Mouse (Mus musculus) hindbrain, embryonic 14.5 days (tissue): Measurements from ENCODE around the gene Ech1. TPM values are rescaled to one million over a fixed set of nuclear protein-coding genes. Genes with fewer than 3 reads are reported as not detected.

Source experiments
- ATAC-seq: fragments of 200-750 bp; cut with Nextera tagmentation; 2 replicates; pipeline ENCODE4 v1.8.0; 2017; ENCODE audit warnings: moderate number of reproducible peaks, mild to moderate bottlenecking, moderate TSS enrichment, moderate library complexity; ENCODE audit not compliant: low FRiP score
- DNase-seq: peaks from one replicate; pipeline ENCODE4 v3.0.0-alpha.2; 2015; ENCODE audit warnings: low spot score
- H3K27ac ChIP-seq: fragments of 300-500 bp; sonication (generic); 2 replicates; pipeline ENCODE4 v1.5.1; 2014; ENCODE audit warnings: mild to moderate bottlenecking, moderate library complexity
- H3K27me3 ChIP-seq: fragments of 300-500 bp; sonication (generic); 2 replicates; pipeline ENCODE4 v1.6.1; 2014; ENCODE audit warnings: mild to moderate bottlenecking, low read length, mixed read lengths; ENCODE audit not compliant: control insufficient read depth, insufficient read depth
- H3K36me3 ChIP-seq: fragments of 300-500 bp; sonication (generic); replicated peaks from 2 replicates; pipeline ENCODE4 v1.6.1; 2014; ENCODE audit not compliant: control insufficient read depth, insufficient read depth
- H3K4me1 ChIP-seq: fragments of 300-500 bp; sonication (generic); replicated peaks from 2 replicates; pipeline ENCODE4 v1.6.1; 2014; ENCODE audit warnings: antibody characterized with exemption, low read length, mixed read lengths; ENCODE audit not compliant: control insufficient read depth, insufficient read depth
- H3K4me2 ChIP-seq: fragments of 300-500 bp; sonication (generic); replicated peaks from 2 replicates; pipeline ENCODE4 v1.6.1; 2014; ENCODE audit warnings: mild to moderate bottlenecking, moderate library complexity
- H3K4me3 ChIP-seq: fragments of 300-500 bp; sonication (generic); replicated peaks from 2 replicates; pipeline ENCODE4 v1.5.1; 2014; ENCODE audit warnings: mild to moderate bottlenecking, low read length
- H3K9ac ChIP-seq: fragments of 300-500 bp; sonication (generic); 2 replicates; pipeline ENCODE4 v1.6.1; 2014
- H3K9me3 ChIP-seq: fragments of 300-500 bp; sonication (generic); 2 replicates; pipeline ENCODE4 v1.6.1; 2016; ENCODE audit warnings: low read length; ENCODE audit not compliant: control insufficient read depth
- WGBS: fragments of 180-500 bp; shearing (Covaris S2); extraction: QIAGEN DNeasy Blood & Tissue Kit; methylation state at CpG from one replicate; pipeline ENCODE4 v1.1.7; 2014; 5-methylcytosine and 5-hydroxymethylcytosine counted together
- polyA plus RNA-seq: library from polyadenylated mRNA; unstranded; fragments of >200 nt; fragmentation: Nextera tagmentation; extraction: Ambion mirVana; gene quantifications from 2 replicates; pipeline ENCODE4 v1.2.1, GENCODE M21; 2014

The Ech1 gene
- polyA plus RNA-seq, 1 experiment from 2014 or later = 99.0 TPM

DNA sequence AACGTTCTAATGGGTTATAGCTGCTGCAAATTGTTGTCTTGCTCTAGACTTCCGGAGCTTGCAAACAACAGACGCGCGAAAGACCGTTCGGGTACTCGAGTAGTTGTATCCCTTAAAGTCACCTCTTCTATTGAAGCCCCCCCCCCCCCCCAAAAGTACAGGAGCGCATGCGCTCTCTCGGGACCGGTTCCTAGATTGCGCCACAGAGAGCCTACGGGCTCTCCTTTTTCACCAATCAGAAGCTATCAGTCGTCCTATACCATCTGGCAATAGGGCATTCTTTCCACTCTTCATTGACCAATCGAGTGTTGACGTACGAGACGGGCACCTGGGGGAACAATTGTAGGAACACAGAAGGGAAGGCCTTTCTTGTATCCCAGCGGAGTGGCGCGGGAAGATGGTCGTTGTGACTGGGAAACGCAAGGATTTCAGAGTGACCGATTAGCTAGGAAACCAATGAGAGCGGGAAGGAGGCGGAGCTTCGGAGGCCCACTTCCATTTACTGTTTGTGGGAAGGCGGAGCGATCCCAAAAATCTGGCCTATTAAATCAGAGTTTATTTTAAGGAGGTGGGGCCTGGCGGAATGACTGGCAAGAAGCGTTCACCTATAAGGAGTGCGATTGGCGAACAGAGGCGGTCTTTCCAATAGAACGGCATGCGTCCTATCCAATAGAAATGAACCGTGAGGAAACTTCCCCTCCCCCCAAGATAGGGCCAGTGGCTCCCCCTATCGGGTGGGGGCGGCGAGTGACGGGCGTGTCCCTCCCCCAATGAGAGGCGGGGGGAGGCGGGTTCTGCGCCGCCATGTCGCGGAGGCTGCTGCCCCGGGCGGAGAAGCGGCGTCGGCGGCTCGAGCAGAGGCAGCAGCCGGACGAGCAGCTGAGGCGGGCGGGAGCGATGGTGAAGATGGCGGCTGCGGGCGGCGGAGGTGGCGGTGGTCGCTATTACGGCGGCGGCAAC lies 14.6 kb upstream of the Ech1 start:
- Histone ChIP-seq H3K27ac (peak overlapping the region; percentile 97), H3K9me3 (no peaks in the 10 kb centered on the region), H3K36me3 (peaks cover 35% of the 10 kb centered on the region), H3K4me1 (peaks cover 21% of the 10 kb centered on the region), H3K27me3 (no peaks in the 10 kb centered on the region), H3K4me3 (peak overlapping the region; percentile 80), H3K4me2 (peak overlapping the region; percentile 93), H3K9ac (peak overlapping the region; percentile 87)
- under 1% methylated on average over 70 of the region's 70 CpGs for WGBS
- peak; percentile 94 for ATAC-seq
- peak; percentile 99 for DNase-seq

GRCm38 (mm10) chr7:28811228-28811627 lies 13.8 kb upstream of the Ech1 start:
- ATAC-seq = 0 out of 2 replicates have a peak, but pooled peaks have one; percentile 3
- Histone ChIP-seq H3K4me2 (peak overlapping the region; percentile 80), H3K36me3 (peaks cover 43% of the 10 kb centered on the region), H3K9ac (peak overlapping the region; percentile 87), H3K4me3 (peak overlapping the region; percentile 80), H3K9me3 (no peaks in the 10 kb centered on the region), H3K27ac (peak overlapping the region; percentile 97), H3K4me1 (peaks cover 21% of the 10 kb centered on the region), H3K27me3 (no peaks in the 10 kb centered on the region)
- WGBS = under 1% methylated on average over 39 of the region's 40 CpGs
- peak; percentile 96 for DNase-seq

GRCm38 (mm10) chr7:28811640-28812275 lies 13.3 kb upstream of the Ech1 start:
- Histone ChIP-seq H3K27ac (no peak overlapping the region), H3K4me1 (peaks cover 21% of the 10 kb centered on the region), H3K4me3 (peak overlapping the region; percentile 80), H3K36me3 (peaks cover 48% of the 10 kb centered on the region), H3K9me3 (no peaks in the 10 kb centered on the region), H3K4me2 (peak overlapping the region; percentile 80), H3K9ac (peak overlapping the region; percentile 52), H3K27me3 (no peaks in the 10 kb centered on the region)
- DNase-seq = no peak
- ATAC-seq = no peak
- 16% methylated on average over 7 of the region's 7 CpGs for WGBS

DNA sequence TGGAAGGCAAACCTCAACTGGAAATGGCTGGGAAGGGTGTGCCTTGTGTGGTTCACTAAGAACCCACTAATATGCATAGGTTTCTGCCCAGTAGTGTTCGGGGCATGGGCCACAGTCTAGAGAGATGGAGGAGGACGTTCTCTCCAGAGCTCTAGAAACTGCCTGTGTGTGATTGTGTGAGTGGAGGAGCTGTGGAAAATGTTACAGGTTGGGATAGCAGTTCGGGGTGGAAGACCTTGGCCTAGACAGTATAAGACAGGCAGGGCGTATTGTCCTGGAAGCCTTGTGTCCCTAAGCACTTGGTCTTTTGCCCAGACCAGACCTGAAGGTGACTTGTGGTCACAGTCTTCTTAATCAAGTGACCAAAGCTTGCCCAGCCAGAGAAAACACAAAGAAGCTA lies 12.6 kb upstream of the Ech1 start:
- H3K27ac ChIP-seq = no peak overlapping the region
- ATAC-seq (no peak), DNase-seq (no peak)
- no peaks in the 10 kb centered on the region for H3K9me3 ChIP-seq
- H3K36me3 ChIP-seq = peaks cover 55% of the 10 kb centered on the region
- peak overlapping the region; percentile 52 for H3K9ac ChIP-seq
- WGBS = 71% methylated on average over 4 of the region's 4 CpGs
- H3K4me2 ChIP-seq = peak overlapping the region; percentile 80
- H3K27me3 ChIP-seq = no peaks in the 10 kb centered on the region
- H3K4me1 ChIP-seq = peaks cover 25% of the 10 kb centered on the region
- H3K4me3 ChIP-seq = peak overlapping the region; percentile 80

DNA sequence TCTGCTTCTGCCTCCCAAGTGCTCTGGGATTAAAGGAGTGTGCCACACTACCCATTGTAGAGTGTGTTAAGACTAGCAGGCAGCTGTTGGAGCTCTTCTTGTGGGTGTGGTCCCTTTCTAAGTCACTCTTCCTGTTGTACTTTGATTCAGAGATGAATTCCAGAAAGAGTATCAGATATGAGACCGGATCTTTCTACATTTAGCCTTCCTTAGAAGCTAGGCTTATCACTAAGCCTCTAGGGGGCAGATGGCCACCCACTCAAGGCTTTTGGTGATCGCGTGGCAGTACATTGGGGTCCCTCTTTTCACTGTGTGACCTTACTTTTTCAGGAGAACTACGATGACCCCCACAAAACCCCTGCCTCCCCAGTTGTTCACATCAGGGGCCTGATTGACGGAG lies 12.1 kb upstream of the Ech1 start:
- H3K36me3 ChIP-seq = peaks cover 60% of the 10 kb centered on the region
- H3K4me2 ChIP-seq = peak overlapping the region; percentile 80
- H3K9ac ChIP-seq = no peak overlapping the region
- H3K9me3 ChIP-seq = no peaks in the 10 kb centered on the region
- H3K4me3 ChIP-seq = 0 out of 2 replicates have a peak overlapping the region, but pooled peaks have one; percentile 80
- DNase-seq (no peak), ATAC-seq (no peak)
- H3K27me3 ChIP-seq = no peaks in the 10 kb centered on the region
- no peak overlapping the region for H3K27ac ChIP-seq
- peaks cover 26% of the 10 kb centered on the region for H3K4me1 ChIP-seq
- WGBS = 84% methylated on average over 5 of the region's 5 CpGs

- Histone ChIP-seq H3K4me1 (peaks cover 21% of the 10 kb centered on the region), H3K27me3 (no peaks in the 10 kb centered on the region), H3K9ac (no peak overlapping the region), H3K36me3 (peaks cover 75% of the 10 kb centered on the region), H3K4me2 (no peak overlapping the region), H3K4me3 (no peak overlapping the region), H3K9me3 (no peaks in the 10 kb centered on the region), H3K27ac (no peak overlapping the region)
- WGBS = 91% methylated on average over 5 of the region's 5 CpGs
- no peak for DNase-seq
- no peak for ATAC-seq
These were observed 10.5 kb upstream of the Ech1 start for GRCm38 (mm10) chr7:28814306-28815034.

- Histone ChIP-seq H3K4me3 (no peak overlapping the region), H3K4me1 (peaks cover 21% of the 10 kb centered on the region), H3K9ac (no peak overlapping the region), H3K36me3 (peaks cover 83% of the 10 kb centered on the region), H3K4me2 (no peak overlapping the region), H3K9me3 (no peaks in the 10 kb centered on the region), H3K27me3 (no peaks in the 10 kb centered on the region), H3K27ac (no peak overlapping the region)
- no peak for ATAC-seq
- no peak for DNase-seq
- WGBS = 92% methylated on average over 9 of the region's 9 CpGs
These were observed 9.8 kb upstream of the Ech1 start for GRCm38 (mm10) chr7:28815230-28815629.

DNA sequence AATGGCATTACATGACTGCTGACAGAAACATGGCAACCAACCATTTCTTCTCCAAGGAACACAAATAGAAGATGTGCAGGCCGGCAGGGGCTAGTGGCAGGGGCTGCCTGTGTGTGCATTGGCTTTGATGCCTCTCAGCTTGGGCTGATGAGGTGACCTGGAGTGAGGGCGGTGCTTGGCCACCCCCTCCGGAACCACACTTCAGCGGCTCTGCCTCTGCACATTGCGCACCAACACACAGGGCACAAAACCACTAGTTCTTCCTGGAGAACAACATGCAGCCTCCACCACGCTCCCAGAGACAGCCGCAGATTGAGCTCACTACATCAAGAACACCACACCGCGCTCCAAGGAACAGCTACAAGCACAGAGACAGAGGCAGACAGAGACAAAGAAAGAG lies 8.8 kb upstream of the Ech1 start:
- H3K4me1 ChIP-seq = peaks cover 21% of the 10 kb centered on the region
- 86% methylated on average over 9 of the region's 9 CpGs for WGBS
- H3K27me3 ChIP-seq = no peaks in the 10 kb centered on the region
- H3K9me3 ChIP-seq = no peaks in the 10 kb centered on the region
- no peak overlapping the region for H3K4me3 ChIP-seq
- no peak overlapping the region for H3K27ac ChIP-seq
- no peak overlapping the region for H3K4me2 ChIP-seq
- DNase-seq (no peak), ATAC-seq (no peak)
- H3K36me3 ChIP-seq = peaks cover 93% of the 10 kb centered on the region
- H3K9ac ChIP-seq = no peak overlapping the region

- Histone ChIP-seq H3K9ac (no peak overlapping the region), H3K9me3 (no peaks in the 10 kb centered on the region), H3K36me3 (peaks cover 100% of the 10 kb centered on the region), H3K4me3 (no peak overlapping the region), H3K27ac (no peak overlapping the region), H3K4me2 (no peak overlapping the region), H3K4me1 (peaks cover 18% of the 10 kb centered on the region), H3K27me3 (no peaks in the 10 kb centered on the region)
- DNase-seq = no peak
- ATAC-seq = no peak
- 92% methylated on average over 10 of the region's 10 CpGs for WGBS
These were observed 8.1 kb upstream of the Ech1 start for GRCm38 (mm10) chr7:28816920-28817319.
